In the genomic region with DNA sequence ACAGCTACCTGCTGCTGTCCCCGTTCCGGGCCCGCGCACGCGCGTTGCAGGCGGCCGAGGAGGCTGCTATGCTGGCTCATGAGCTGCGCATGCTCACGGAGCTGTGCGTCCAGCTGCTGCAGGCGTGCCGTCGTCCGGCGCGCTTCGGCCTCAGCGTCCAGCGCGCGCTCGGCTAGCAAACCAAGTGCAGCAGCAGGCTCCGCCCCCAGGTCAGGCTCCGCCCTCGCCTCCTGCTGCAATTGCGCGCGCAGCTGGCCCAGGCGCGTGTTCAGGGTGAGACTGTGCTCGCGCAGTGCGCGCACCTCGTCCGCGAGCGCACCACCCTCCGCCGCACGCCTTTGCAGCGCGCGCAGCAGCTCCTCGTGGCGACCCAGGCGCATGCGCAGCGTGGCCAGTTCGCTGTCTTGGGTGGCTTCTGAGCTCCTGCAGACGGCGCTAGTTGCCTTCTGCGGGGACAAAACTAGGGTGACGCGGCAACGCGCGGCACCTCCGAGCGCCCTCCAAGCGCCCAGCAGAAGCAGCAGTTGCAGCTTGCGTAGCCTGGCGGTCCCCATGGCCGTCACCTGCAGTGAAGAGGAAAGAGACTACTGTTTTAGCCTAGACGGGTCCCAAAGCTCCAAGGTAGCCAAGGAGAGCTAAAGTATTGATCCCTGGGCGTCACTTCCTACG, we compare ENCODE assay signal across 8 mouse cellular contexts. TPM values are rescaled to one million over a fixed set of nuclear protein-coding genes. Genes with fewer than 3 reads are reported as not detected.
DNase-seq lines count a peak whose midpoint lies in the region; ATAC-seq and TF ChIP-seq lines count a peak whose summit lies in the region.

No protein-coding gene starts in this region.

- peaks cover 3% of the 10 kb centered on the region for H3K36me3 ChIP-seq in G1E (replicated peaks)
- no peaks in the 10 kb centered on the region for H3K36me3 ChIP-seq in forebrain, embryonic 16.5 days (ENCODE audit: control insufficient read depth, insufficient read depth)
- no peaks in the 10 kb centered on the region for H3K36me3 ChIP-seq in lung, embryonic 14.5 days (ENCODE audit: insufficient read depth)
- no peaks in the 10 kb centered on the region for H3K36me3 ChIP-seq in thymus, adult 2 months (ENCODE audit: control insufficient read depth, insufficient read depth, low read length)

- intact Hi-C loops in heart, postnatal 36 days (cut with DNase I): loop anchor here (1.0 kb wide), 1 partner anchor 8 kb away; no protein-coding TSS in a partner anchor

- peak; percentile 74 for ATAC-seq in G1E (ENCODE audit: extremely low read depth, insufficient number of reproducible peaks, low FRiP score, poor library complexity, severe bottlenecking)
- ATAC-seq in forebrain, embryonic 16.5 days: peak; percentile 94
- peak; percentile 95 for ATAC-seq in lung, embryonic 14.5 days (ENCODE audit: insufficient read depth)

- peak; percentile 46 for TF ChIP-seq CTCF in G1E (IDR thresholded peaks at IDR 0.05; ENCODE audit: low read depth, low read length)
- TF ChIP-seq CTCF in layer of hippocampus, adult 2 months (conservative IDR thresholded peaks at IDR 0.05): peak; percentile 85
- peak; percentile 81 for TF ChIP-seq CTCF in lung, embryonic 14.5 days (IDR thresholded peaks at IDR 0.05; ENCODE audit: low read depth)
- TF ChIP-seq CTCF in olfactory bulb, adult 2 months (IDR thresholded peaks at IDR 0.05; ENCODE audit: insufficient read depth, low read depth, low read length): no peak
- TF ChIP-seq CTCF in thymus, adult 2 months (IDR thresholded peaks at IDR 0.05; ENCODE audit: borderline replicate concordance, control insufficient read depth, extremely low read depth, insufficient read depth, low read length, poor library complexity): peak; percentile 79

- H3K9me3 ChIP-seq in G1E (replicated peaks): no peaks in the 10 kb centered on the region
- H3K9me3 ChIP-seq in forebrain, embryonic 16.5 days (ENCODE audit: control insufficient read depth, low read length): no peaks in the 10 kb centered on the region
- no peaks in the 10 kb centered on the region for H3K9me3 ChIP-seq in lung, embryonic 14.5 days (ENCODE audit: low read depth, low read length)

- H3K4me3 ChIP-seq in G1E (ENCODE audit: low read depth, low read length): peak overlapping the region; percentile 71
- peak overlapping the region; percentile 56 for H3K4me3 ChIP-seq in forebrain, embryonic 16.5 days (replicated peaks; ENCODE audit: low read length)
- peak overlapping the region; percentile 72 for H3K4me3 ChIP-seq in layer of hippocampus, adult 2 months
- H3K4me3 ChIP-seq in lung, embryonic 14.5 days (ENCODE audit: low read depth, low read length): peak overlapping the region; percentile 37
- peak overlapping the region; percentile 58 for H3K4me3 ChIP-seq in olfactory bulb, adult 2 months (ENCODE audit: insufficient read depth, low read depth, low read length)
- peak overlapping the region; percentile 53 for H3K4me3 ChIP-seq in thymus, adult 2 months (ENCODE audit: control insufficient read depth, insufficient read depth, low read length)

- H3K4me2 ChIP-seq in forebrain, embryonic 16.5 days (ENCODE audit: low read length): peak overlapping the region; percentile 78
- H3K4me2 ChIP-seq in lung, embryonic 14.5 days: peak overlapping the region; percentile 71

- peak overlapping the region; percentile 96 for H3K27ac ChIP-seq in forebrain, embryonic 16.5 days (ENCODE audit: low read length)
- H3K27ac ChIP-seq in layer of hippocampus, adult 2 months: peak overlapping the region; percentile 99
- H3K27ac ChIP-seq in lung, embryonic 14.5 days (ENCODE audit: low read depth): peak overlapping the region; percentile 92
- H3K27ac ChIP-seq in olfactory bulb, adult 2 months (ENCODE audit: insufficient read depth, low read depth, low read length): peak overlapping the region; percentile 89
- H3K27ac ChIP-seq in thymus, adult 2 months (ENCODE audit: control insufficient read depth, insufficient read depth, low read length): peak overlapping the region; percentile 57

- peaks cover 24% of the 10 kb centered on the region for H3K4me1 ChIP-seq in G1E (ENCODE audit: insufficient read depth, low read depth, low read length)
- H3K4me1 ChIP-seq in forebrain, embryonic 16.5 days (replicated peaks; ENCODE audit: control insufficient read depth, insufficient read depth, low read length): peaks cover 3% of the 10 kb centered on the region
- H3K4me1 ChIP-seq in lung, embryonic 14.5 days (ENCODE audit: insufficient read depth): no peaks in the 10 kb centered on the region
- peaks cover 14% of the 10 kb centered on the region for H3K4me1 ChIP-seq in olfactory bulb, adult 2 months (ENCODE audit: control insufficient read depth, insufficient read depth, low read length)
- H3K4me1 ChIP-seq in thymus, adult 2 months (replicated peaks; ENCODE audit: control insufficient read depth, insufficient read depth, low read length): peaks cover 7% of the 10 kb centered on the region

- DNase-seq in G1E (ENCODE audit: low spot score): peak; percentile 96
- DNase-seq in cerebellum, adult 18-20 months: peak; percentile 97 to 100
- peak; percentile 99 to 100 for DNase-seq in heart, postnatal 36 days
- peak; percentile 98 to 99 for DNase-seq in layer of hippocampus, adult 2 months (ENCODE audit: low spot score in 2 of 2)
- peak; percentile 100 for DNase-seq in lung, embryonic 14.5 days
- peak; percentile 99 for DNase-seq in thymus, adult 2 months

- H3K9ac ChIP-seq in forebrain, embryonic 16.5 days (replicated peaks; ENCODE audit: low read depth, low read length): peak overlapping the region; percentile 74
- H3K9ac ChIP-seq in lung, embryonic 14.5 days: peak overlapping the region; percentile 58

- under 1% methylated on average over 69 of the region's 69 CpGs for WGBS in forebrain, embryonic 16.5 days
- WGBS in lung, embryonic 14.5 days: under 1% methylated on average over 69 of the region's 69 CpGs
- under 1% methylated on average over 69 of the region's 69 CpGs for WGBS in olfactory bulb, adult 2 months
- under 1% methylated on average over 69 of the region's 69 CpGs for WGBS in thymus, adult 2 months

- peak; percentile 76 for TF ChIP-seq POLR2A in olfactory bulb, adult 2 months (IDR thresholded peaks at IDR 0.05; ENCODE audit: insufficient read depth, low read depth, low read length)
- peak; percentile 62; the same call in 1 of the 2 replicates for TF ChIP-seq POLR2A in thymus, adult 2 months (IDR thresholded peaks at IDR 0.05; ENCODE audit: control insufficient read depth, extremely low read depth, insufficient read depth, low read length, poor library complexity)

- peaks cover 12% of the 10 kb centered on the region; the same call in 1 of the 2 replicates for H3K27me3 ChIP-seq in G1E (ENCODE audit: insufficient read depth, low read length)
- H3K27me3 ChIP-seq in forebrain, embryonic 16.5 days (replicated peaks; ENCODE audit: control insufficient read depth, insufficient read depth, low read length): no peaks in the 10 kb centered on the region
- H3K27me3 ChIP-seq in lung, embryonic 14.5 days (ENCODE audit: insufficient read depth, low read length): no peaks in the 10 kb centered on the region
- H3K27me3 ChIP-seq in thymus, adult 2 months (ENCODE audit: control insufficient read depth, insufficient read depth, low read length): no peaks in the 10 kb centered on the region

RNA-seq across cellular contexts. Expression of gene Angptl6, which starts 1.4 kb away (rescaled TPM):
- total RNA-seq in G1E (2014; fragmentation: Nextera tagmentation) (1.2 and 5.1 TPM in 2 replicates), G1E (2017) (0.66 and 0.93 TPM in 2 replicates)
- 2.4 and 3.1 TPM in 2 replicates for polyA plus RNA-seq in G1E (2012)
- polyA plus RNA-seq in forebrain, embryonic 16.5 days (2015; fragmentation: Nextera tagmentation; extraction: Ambion mirVana): 16.6 and 20.2 TPM in 2 replicates
- 1 to 10 TPM; 3.9 to 4.0 TPM for total RNA-seq in heart, postnatal 36 days (2021)
- 10 to 100 TPM in 1 of 2 experiments, 1 to 10 TPM in 1; 8.9 to 10.3 TPM for total RNA-seq in layer of hippocampus, adult 2 months (2021)
- 1.9 and 2.9 TPM in 2 replicates for polyA plus RNA-seq in lung, embryonic 14.5 days (2014; fragmentation: Nextera tagmentation; extraction: Ambion mirVana)
- polyA plus RNA-seq in olfactory bulb, adult 2 months (2012; ENCODE audit: insufficient read depth, insufficient read length, low replicate concordance, missing spikeins): not detected in 2 replicates
- 8.7 and 8.8 TPM in 2 replicates for polyA plus RNA-seq in thymus, adult 2 months (2012; rRNA removed)

RNA-seq across cellular contexts. Expression of gene A230050P20Rik, which starts 9.7 kb away (rescaled TPM):
- total RNA-seq in G1E (2014; fragmentation: Nextera tagmentation) (not detected in 2 replicates), G1E (2017) (0.05 TPM in 1 of 2 replicates, not detected in the other)
- 0.04 and 0.05 TPM in 2 replicates for polyA plus RNA-seq in G1E (2012)
- 4.6 and 8.8 TPM in 2 replicates for polyA plus RNA-seq in forebrain, embryonic 16.5 days (2015; fragmentation: Nextera tagmentation; extraction: Ambion mirVana)
- total RNA-seq in heart, postnatal 36 days (2021): 1 to 10 TPM; 4.2 to 4.6 TPM
- 10 to 100 TPM; 77.6 to 85.9 TPM for total RNA-seq in layer of hippocampus, adult 2 months (2021)
- 8.0 and 9.4 TPM in 2 replicates for polyA plus RNA-seq in lung, embryonic 14.5 days (2014; fragmentation: Nextera tagmentation; extraction: Ambion mirVana)
- 183 TPM in 1 of 2 replicates, not detected in the other for polyA plus RNA-seq in olfactory bulb, adult 2 months (2012; ENCODE audit: insufficient read depth, insufficient read length, low replicate concordance, missing spikeins)
- polyA plus RNA-seq in thymus, adult 2 months (2012; rRNA removed): 93.1 and 103 TPM in 2 replicates

RNA-seq across cellular contexts. Expression of gene Ppan, which starts 9.8 kb away (rescaled TPM):
- 40.3 and 47.7 TPM in 2 replicates for total RNA-seq in G1E (2014; fragmentation: Nextera tagmentation)
- total RNA-seq in G1E (2017): 66.9 and 71.7 TPM in 2 replicates
- polyA plus RNA-seq in G1E (2012): 297 and 313 TPM in 2 replicates
- 59.6 and 60.4 TPM in 2 replicates for polyA plus RNA-seq in forebrain, embryonic 16.5 days (2015; fragmentation: Nextera tagmentation; extraction: Ambion mirVana)
- total RNA-seq in heart, postnatal 36 days (2021): 1 to 10 TPM; 5.8 to 8.7 TPM
- total RNA-seq in layer of hippocampus, adult 2 months (2021): 10 to 100 TPM; 27.5 to 27.6 TPM
- polyA plus RNA-seq in lung, embryonic 14.5 days (2014; fragmentation: Nextera tagmentation; extraction: Ambion mirVana): 77.3 and 83.6 TPM in 2 replicates
- not detected in 2 replicates for polyA plus RNA-seq in olfactory bulb, adult 2 months (2012; ENCODE audit: insufficient read depth, insufficient read length, low replicate concordance, missing spikeins)
- 121 and 140 TPM in 2 replicates for polyA plus RNA-seq in thymus, adult 2 months (2012; rRNA removed)

RNA-seq across cellular contexts. Expression of gene Eif3g, which starts 20.2 kb away (rescaled TPM):
- total RNA-seq in G1E (2014; fragmentation: Nextera tagmentation) (198 and 222 TPM in 2 replicates), G1E (2017) (173 and 175 TPM in 2 replicates)
- 475 and 545 TPM in 2 replicates for polyA plus RNA-seq in G1E (2012)
- polyA plus RNA-seq in forebrain, embryonic 16.5 days (2015; fragmentation: Nextera tagmentation; extraction: Ambion mirVana): 260 and 268 TPM in 2 replicates
- 100 to 1,000 TPM; 104 to 117 TPM for total RNA-seq in heart, postnatal 36 days (2021)
- total RNA-seq in layer of hippocampus, adult 2 months (2021): 100 to 1,000 TPM; 122 to 131 TPM
- 295 and 296 TPM in 2 replicates for polyA plus RNA-seq in lung, embryonic 14.5 days (2014; fragmentation: Nextera tagmentation; extraction: Ambion mirVana)
- not detected in 2 replicates for polyA plus RNA-seq in olfactory bulb, adult 2 months (2012; ENCODE audit: insufficient read depth, insufficient read length, low replicate concordance, missing spikeins)
- polyA plus RNA-seq in thymus, adult 2 months (2012; rRNA removed): 137 and 140 TPM in 2 replicates

RNA-seq across cellular contexts. Expression of gene Rdh8, which starts 59.9 kb away (rescaled TPM):
- total RNA-seq in G1E (2014; fragmentation: Nextera tagmentation) (not detected in 2 replicates), G1E (2017) (0.06 TPM in 1 of 2 replicates, not detected in the other)
- not detected in 2 replicates for polyA plus RNA-seq in G1E (2012)
- not detected in 2 replicates for polyA plus RNA-seq in forebrain, embryonic 16.5 days (2015; fragmentation: Nextera tagmentation; extraction: Ambion mirVana)
- not detected for total RNA-seq in heart, postnatal 36 days (2021)
- not detected for total RNA-seq in layer of hippocampus, adult 2 months (2021)
- polyA plus RNA-seq in lung, embryonic 14.5 days (2014; fragmentation: Nextera tagmentation; extraction: Ambion mirVana): not detected in 2 replicates
- polyA plus RNA-seq in olfactory bulb, adult 2 months (2012; ENCODE audit: insufficient read depth, insufficient read length, low replicate concordance, missing spikeins): not detected in 2 replicates
- polyA plus RNA-seq in thymus, adult 2 months (2012; rRNA removed): not detected in 2 replicates

Comparison
In these comparisons a context has a peak if more than half of its experiments do, and no peak if none do; other contexts are left out.
1. Peak in every context shown above with its lines: DNase-seq, ATAC-seq, H3K4me3 ChIP-seq and H3K27ac ChIP-seq.